Mouse (Mus musculus) MEL (cell line): ENCODE results near the gene Ilf3. TPM values are rescaled to one million over a fixed set of nuclear protein-coding genes. Genes with fewer than 3 reads are reported as not detected.

Experiments used
- DNase-seq: peaks from one replicate; pipeline ENCODE4 v3.0.0; 2011; ENCODE audit warnings: low read depth, low spot score
- H3K27ac ChIP-seq: 2 replicates; pipeline ENCODE4 v1.5.1; 2012; ENCODE audit warnings: low read depth, mild to moderate bottlenecking, control low read depth, low read length, moderate library complexity; ENCODE audit not compliant: control insufficient read depth
- H3K27me3 ChIP-seq, 2 experiments: fragments of 150-350 bp in 1 of 2; sonication (generic) in 1 of 2; 2 replicates each; pipeline ENCODE4 v1.6.1; 2012; ENCODE audit warnings: low read length in 2 of 2, mild to moderate bottlenecking in 2 of 2, improper control_type of control experiment in 1 of 2, moderate library complexity in 1 of 2; ENCODE audit not compliant: insufficient read depth in 2 of 2, control insufficient read depth in 1 of 2
- H3K36me3 ChIP-seq, 2 experiments: 2 replicates each; pipeline ENCODE4 v1.6.1; 2012 to 2014; ENCODE audit warnings: low read length in 2 of 2, improper control_type of control experiment in 1 of 2, inconsistent platforms in 1 of 2, mild to moderate bottlenecking in 1 of 2; ENCODE audit not compliant: insufficient read depth in 2 of 2, control insufficient read depth in 1 of 2
- H3K4me1 ChIP-seq, 2 experiments: fragments of 150-350 bp in 1 of 2; sonication (generic) in 1 of 2; 2 replicates each; pipeline ENCODE4 v1.6.1; 2012; ENCODE audit warnings: low read length in 2 of 2, improper control_type of control experiment in 1 of 2, mild to moderate bottlenecking in 1 of 2; ENCODE audit not compliant: insufficient read depth in 2 of 2, control insufficient read depth in 1 of 2
- H3K4me3 ChIP-seq, 2 experiments: fragments of 150-350 bp in 1 of 2; sonication (generic) in 1 of 2; 2 replicates each; pipeline ENCODE4 v1.5.1; 2012; ENCODE audit warnings: low read depth in 2 of 2, low read length in 2 of 2, mild to moderate bottlenecking in 2 of 2, moderate library complexity in 2 of 2, control low read depth in 1 of 2, improper control_type of control experiment in 1 of 2; ENCODE audit not compliant: control insufficient read depth in 1 of 2, insufficient read depth in 1 of 2
- H3K79me2 ChIP-seq: 2 replicates; pipeline ENCODE4 v1.6.1; 2012; ENCODE audit warnings: mild to moderate bottlenecking, low read length, moderate library complexity; ENCODE audit not compliant: control insufficient read depth, poor library complexity, insufficient read depth
- H3K9ac ChIP-seq: 2 replicates; pipeline ENCODE4 v1.6.1; 2012; ENCODE audit warnings: low read depth, mild to moderate bottlenecking, control low read depth, low read length, moderate library complexity; ENCODE audit not compliant: control insufficient read depth, poor library complexity, severe bottlenecking
- H3K9me3 ChIP-seq: fragments of 150-350 bp; sonication (generic); replicated peaks from 2 replicates; pipeline ENCODE4 v1.6.1; 2012; ENCODE audit warnings: mild to moderate bottlenecking, low read length, improper control_type of control experiment, moderate library complexity; ENCODE audit not compliant: insufficient read depth
- CHD1 ChIP-seq: IDR thresholded peaks from 2 replicates; pipeline ENCODE4 v1.6.1; 2012; ENCODE audit warnings: low read depth, mild to moderate bottlenecking, inconsistent platforms, low read length, improper control_type of control experiment
- CTCF ChIP-seq, 3 experiments: IDR thresholded peaks in 2 of 3; conservative IDR thresholded peaks in 1 of 3; 2 replicates each; pipeline ENCODE4 v1.5.1; 2011 to 2012; ENCODE audit warnings: low read length in 3 of 3, low read depth in 2 of 3, mild to moderate bottlenecking in 2 of 3, improper control_type of control experiment in 1 of 3, inconsistent platforms in 1 of 3, mixed read lengths in 1 of 3, moderate library complexity in 1 of 3; ENCODE audit not compliant: control insufficient read depth in 1 of 3, insufficient read depth in 1 of 3, poor library complexity in 1 of 3, severe bottlenecking in 1 of 3
- E2F4 ChIP-seq: IDR thresholded peaks from 2 replicates; pipeline ENCODE4 v1.6.1; 2011; ENCODE audit warnings: low read depth, low read length, improper control_type of control experiment, borderline replicate concordance
- EP300 ChIP-seq, 2 experiments: IDR thresholded peaks; 2 replicates each; pipeline ENCODE4 v1.6.1; 2011; ENCODE audit warnings: improper control_type of control experiment in 2 of 2, low read length in 2 of 2, low read depth in 1 of 2, mild to moderate bottlenecking in 1 of 2
- ETS1 ChIP-seq: IDR thresholded peaks from 2 replicates; pipeline ENCODE4 v1.6.1; 2012; ENCODE audit warnings: low read depth, mild to moderate bottlenecking, inconsistent platforms, low read length, improper control_type of control experiment, moderate library complexity
- GABPA ChIP-seq: IDR thresholded peaks from 2 replicates; pipeline ENCODE4 v1.6.1; 2012; ENCODE audit warnings: low read depth, mild to moderate bottlenecking, inconsistent platforms, low read length, improper control_type of control experiment, moderate library complexity
- GATA1 ChIP-seq: IDR thresholded peaks from 2 replicates; pipeline ENCODE4 v1.6.1; 2011; ENCODE audit warnings: low read depth, low read length, improper control_type of control experiment
- HCFC1 ChIP-seq: IDR thresholded peaks from 2 replicates; pipeline ENCODE4 v1.6.1; 2012; ENCODE audit warnings: low read depth, mild to moderate bottlenecking, inconsistent platforms, low read length, improper control_type of control experiment, moderate library complexity
- JUND ChIP-seq: IDR thresholded peaks from 2 replicates; pipeline ENCODE4 v1.6.1; 2011; ENCODE audit warnings: low read depth, mild to moderate bottlenecking, improper control_type of control experiment, low read length
- KAT2A ChIP-seq: conservative IDR thresholded peaks from 2 replicates; pipeline ENCODE4 v1.6.1; 2012; ENCODE audit warnings: low read depth, low read length, improper control_type of control experiment, inconsistent platforms
- MAFK ChIP-seq: IDR thresholded peaks from 2 replicates; pipeline ENCODE4 v1.6.1; 2011; ENCODE audit warnings: low read depth, mild to moderate bottlenecking, low read length, improper control_type of control experiment, borderline replicate concordance
- MAX ChIP-seq: IDR thresholded peaks from 2 replicates; pipeline ENCODE4 v1.6.1; 2011; ENCODE audit warnings: low read length, improper control_type of control experiment
- MAZ ChIP-seq: IDR thresholded peaks from 2 replicates; pipeline ENCODE4 v1.6.1; 2012; ENCODE audit warnings: low read depth, mild to moderate bottlenecking, inconsistent platforms, low read length, improper control_type of control experiment
- MEF2A ChIP-seq: IDR thresholded peaks from 2 replicates; pipeline ENCODE4 v1.6.1; 2014; ENCODE audit warnings: low read depth, mild to moderate bottlenecking, inconsistent platforms, low read length, improper control_type of control experiment; ENCODE audit not compliant: poor library complexity, insufficient replicate concordance, severe bottlenecking; ENCODE audit errors: extremely low read depth
- MXI1 ChIP-seq: IDR thresholded peaks from 2 replicates; pipeline ENCODE4 v1.6.1; 2011; ENCODE audit warnings: mild to moderate bottlenecking, low read depth, low read length, improper control_type of control experiment
- MYB ChIP-seq: IDR thresholded peaks from 2 replicates; pipeline ENCODE4 v1.6.1; 2011; ENCODE audit warnings: mild to moderate bottlenecking, low read depth, low read length, improper control_type of control experiment
- MYC ChIP-seq: IDR thresholded peaks from 2 replicates; pipeline ENCODE4 v1.6.1; 2011; ENCODE audit warnings: low read depth, mild to moderate bottlenecking, low read length, improper control_type of control experiment, moderate library complexity
- NELFE ChIP-seq: IDR thresholded peaks from 2 replicates; pipeline ENCODE4 v1.6.1; 2011; ENCODE audit warnings: low read depth, low read length, improper control_type of control experiment
- NRF1 ChIP-seq: IDR thresholded peaks from 2 replicates; pipeline ENCODE4 v1.6.1; 2014; ENCODE audit warnings: low read depth, mild to moderate bottlenecking, inconsistent platforms, low read length, improper control_type of control experiment, moderate library complexity; ENCODE audit not compliant: poor library complexity, insufficient read depth, severe bottlenecking
- POLR2A ChIP-seq, 2 experiments: IDR thresholded peaks; 2 replicates each; pipeline ENCODE4 v1.6.1; 2011 to 2012; ENCODE audit warnings: low read length in 2 of 2, mild to moderate bottlenecking in 2 of 2, control low read depth in 1 of 2, improper control_type of control experiment in 1 of 2, low read depth in 1 of 2, moderate library complexity in 1 of 2; ENCODE audit not compliant: control insufficient read depth in 1 of 2, insufficient read depth in 1 of 2, poor library complexity in 1 of 2
- POLR2AphosphoS2 ChIP-seq: IDR thresholded peaks from 2 replicates; pipeline ENCODE4 v1.6.1; 2011; ENCODE audit warnings: low read length, improper control_type of control experiment
- POLR2AphosphoS5 ChIP-seq: IDR thresholded peaks from 2 replicates; pipeline ENCODE4 v1.6.1; 2012; ENCODE audit warnings: low read depth, borderline replicate concordance, mild to moderate bottlenecking, inconsistent platforms, low read length, moderate library complexity, mixed read lengths
- RAD21 ChIP-seq: IDR thresholded peaks from 2 replicates; pipeline ENCODE4 v1.6.1; 2011; ENCODE audit warnings: mild to moderate bottlenecking, low read depth, low read length, improper control_type of control experiment
- RCOR1 ChIP-seq: IDR thresholded peaks from 2 replicates; pipeline ENCODE4 v1.6.1; 2012; ENCODE audit warnings: low read depth, mild to moderate bottlenecking, inconsistent platforms, low read length, improper control_type of control experiment
- SIN3A ChIP-seq: IDR thresholded peaks from 2 replicates; pipeline ENCODE4 v1.6.1; 2012; ENCODE audit warnings: low read length, improper control_type of control experiment, inconsistent platforms
- SMC3 ChIP-seq: IDR thresholded peaks from 2 replicates; pipeline ENCODE4 v1.6.1; 2011; ENCODE audit warnings: low read depth, low read length, improper control_type of control experiment
- TAL1 ChIP-seq: IDR thresholded peaks from 2 replicates; pipeline ENCODE4 v1.6.1; 2012; ENCODE audit warnings: mild to moderate bottlenecking, inconsistent platforms, low read length, moderate library complexity, mixed read lengths
- TBP ChIP-seq: IDR thresholded peaks from 2 replicates; pipeline ENCODE4 v1.8.0; 2011; ENCODE audit warnings: low read depth, low read length, improper control_type of control experiment
- TCF12 ChIP-seq: IDR thresholded peaks from 2 replicates; pipeline ENCODE4 v1.6.1; 2014; ENCODE audit warnings: low read depth, mild to moderate bottlenecking, inconsistent platforms, low read length, improper control_type of control experiment, moderate library complexity
- UBTF ChIP-seq: IDR thresholded peaks from 2 replicates; pipeline ENCODE4 v1.6.1; 2012; ENCODE audit warnings: low read depth, mild to moderate bottlenecking, inconsistent platforms, low read length, improper control_type of control experiment, moderate library complexity, borderline replicate concordance; ENCODE audit not compliant: insufficient read depth
- USF2 ChIP-seq, 2 experiments: IDR thresholded peaks; 2 replicates each; pipeline ENCODE4 v1.6.1; 2011 to 2012; ENCODE audit warnings: improper control_type of control experiment in 2 of 2, low read length in 2 of 2, borderline replicate concordance in 1 of 2, inconsistent platforms in 1 of 2, low read depth in 1 of 2, mild to moderate bottlenecking in 1 of 2; ENCODE audit not compliant: insufficient read depth in 1 of 2
- ZKSCAN1 ChIP-seq: IDR thresholded peaks from 2 replicates; pipeline ENCODE4 v1.6.1; 2012; ENCODE audit warnings: low read depth, mild to moderate bottlenecking, inconsistent platforms, low read length, improper control_type of control experiment, moderate library complexity
- ZMIZ1 ChIP-seq: IDR thresholded peaks from 2 replicates; pipeline ENCODE4 v1.6.1; 2012; ENCODE audit warnings: low read depth, mild to moderate bottlenecking, inconsistent platforms, low read length, improper control_type of control experiment, moderate library complexity
- ZNF384 ChIP-seq: IDR thresholded peaks from 2 replicates; pipeline ENCODE4 v1.6.1; 2012; ENCODE audit warnings: low read depth, mild to moderate bottlenecking, inconsistent platforms, low read length, improper control_type of control experiment
- polyA plus RNA-seq, 2 experiments: library from polyadenylated mRNA; stranded (reverse) in 1 of 2; unstranded in 1 of 2; fragments of >175 nt in 1 of 2; fragments of >200 nt in 1 of 2; gene quantifications; 2 replicates each; pipeline versions ENCODE4 v1.2.1 to v1.2.4; 2012; ENCODE audit warnings: low replicate concordance in 2 of 2, low read depth in 1 of 2; ENCODE audit not compliant: insufficient read length in 2 of 2, insufficient read depth in 1 of 2, missing spikeins in 1 of 2
- total RNA-seq: library from RNA; depleted of rRNA; stranded (reverse); fragments of 300-350 nt; gene quantifications from 2 replicates; pipeline ENCODE4 v1.2.3, GENCODE M21; 2012

Gene Ilf3
- total and polyA plus RNA-seq, 3 experiments: 67.4 to 519 (median 210) TPM

DNA sequence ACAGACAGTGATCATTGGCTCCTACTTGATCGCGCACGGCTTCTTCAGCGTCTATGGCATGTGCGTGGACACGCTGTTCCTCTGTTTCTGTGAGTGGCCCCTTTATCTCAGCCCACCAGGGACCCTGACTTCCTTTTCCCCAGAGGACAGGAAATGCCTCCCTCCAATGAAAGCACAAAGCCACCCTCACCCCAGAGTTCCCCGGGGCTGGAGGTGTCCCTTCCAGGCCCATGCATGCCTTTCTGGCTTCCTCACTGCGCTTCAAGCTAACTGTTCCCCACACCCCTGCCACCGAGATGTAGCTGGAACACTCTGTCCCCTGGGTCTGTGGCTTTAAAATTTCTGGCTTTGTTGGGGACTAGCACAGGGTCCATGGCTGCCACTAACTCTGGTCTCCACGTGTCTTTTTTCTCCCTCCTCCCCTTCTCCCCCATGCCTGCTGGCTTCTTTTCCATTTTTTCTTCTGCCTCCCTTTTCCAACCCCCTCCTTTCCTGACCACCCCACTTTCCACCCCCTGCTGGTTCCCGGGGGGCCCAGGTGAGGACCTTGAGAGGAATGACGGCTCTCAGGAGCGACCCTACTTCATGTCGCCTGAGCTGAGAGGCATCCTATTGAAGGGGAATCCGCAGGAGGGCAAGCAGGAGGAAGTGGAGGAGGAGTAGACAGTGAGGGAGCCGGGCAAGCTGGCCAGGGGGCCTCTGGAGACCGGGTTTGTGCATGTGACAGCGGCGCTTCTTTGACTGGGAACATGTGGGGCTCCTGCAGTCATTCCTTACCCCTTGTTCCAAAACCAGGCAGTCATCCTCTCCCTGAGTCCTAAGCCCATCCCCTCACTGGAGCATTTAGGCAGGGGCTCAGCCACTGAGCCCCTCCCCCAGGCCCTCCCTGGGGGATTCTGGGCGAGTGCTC lies 15.0 kb upstream of the Ilf3 start:
- peak; percentile 100 for DNase-seq
- H3K36me3 ChIP-seq: peaks cover 0 to 21% of the 10 kb centered on the region in 2 experiments; a peak in 3 of 4 replicates
- H3K9me3 ChIP-seq: no peaks in the 10 kb centered on the region
- peaks cover 15% of the 10 kb centered on the region for H3K79me2 ChIP-seq
- peak overlapping the region; percentile 86 for H3K27ac ChIP-seq
- H3K4me3 ChIP-seq: peak overlapping the region; percentile 51 to 53
- peak overlapping the region; percentile 70 for H3K9ac ChIP-seq
- no peaks in the 10 kb centered on the region for H3K27me3 ChIP-seq
- peaks cover 11 to 26% of the 10 kb centered on the region in 2 experiments for H3K4me1 ChIP-seq
- TF ChIP-seq MYC (peak; percentile 100), MAFK (no peak), NELFE (peak; percentile 99), TAL1 (peak; percentile 99), E2F4 (peak; percentile 75; the same call in 1 of the 2 replicates), MAZ (peak; percentile 94), UBTF (no peak), MYB (peak; percentile 52; the same call in 1 of the 2 replicates), KAT2A (peak; percentile 61), RAD21 (no peak), TBP (peak; percentile 98), RCOR1 (peak; percentile 51; the same call in 1 of the 2 replicates), ZMIZ1 (peak; percentile 98), POLR2AphosphoS5 (peak; percentile 95; the same call in 1 of the 2 replicates), TCF12 (peak; percentile 93), SIN3A (peak; percentile 98), ETS1 (peak; percentile 87), EP300 (IDR thresholded peaks at IDR 0.05; ENCODE audit: low read depth in 1 of 2, low read length in 2 of 2) (peak; percentile 95 to 97), GABPA (0 out of 2 replicates have a peak, but pooled peaks have one; percentile 50), POLR2AphosphoS2 (peak; percentile 98), NRF1 (0 out of 2 replicates have a peak, but pooled peaks have one; percentile 9), CTCF (IDR thresholded peaks at IDR 0.05 in 2 of 3, conservative IDR thresholded peaks at IDR 0.05 in 1 of 3; ENCODE audit: control insufficient read depth in 1 of 3, insufficient read depth in 1 of 3, low read depth in 2 of 3, low read length in 3 of 3, poor library complexity in 1 of 3, severe bottlenecking in 1 of 3) (no peak), HCFC1 (peak; percentile 87), MAX (peak; percentile 98), USF2 (IDR thresholded peaks at IDR 0.05; ENCODE audit: borderline replicate concordance in 1 of 2, insufficient read depth in 1 of 2, low read depth in 1 of 2, low read length in 2 of 2) (no peak), MEF2A (peak; percentile 48; the same call in 1 of the 2 replicates), MXI1 (peak; percentile 98), SMC3 (peak; percentile 25), JUND (no peak), ZKSCAN1 (0 out of 2 replicates have a peak, but pooled peaks have one; percentile 52), GATA1 (peak; percentile 98), CHD1 (peak; percentile 22), POLR2A (IDR thresholded peaks at IDR 0.05; ENCODE audit: control insufficient read depth in 1 of 2, insufficient read depth in 1 of 2, low read depth in 1 of 2, low read length in 2 of 2, poor library complexity in 1 of 2) (peak in 1 of 2 experiments; percentile 99; a peak in 2 of 4 replicates), ZNF384 (no peak; the same call in none of the 2 replicates)
